Mouse (Mus musculus): ENCODE measurements around the gene Zfp428.
"Not testable (repeated sequence)": the region's sequence is repeated elsewhere in the genome, so short reads cannot be mapped to it uniquely, and the experiment has no call there.

GRCm38 (mm10) chr7:24520054-24520453, 13.2 kb downstream of the Zfp428 start:
- TF ChIP-seq CTCF (conservative IDR thresholded peaks at IDR 0.05; ENCODE audit: insufficient read depth, insufficient read length, low read depth, low read length); POLR2A (IDR thresholded peaks at IDR 0.05; ENCODE audit: low read depth, low read length): not testable (repeated sequence)
